Mouse (Mus musculus) limb, embryonic 12.5 days (tissue): Measurements from ENCODE around the gene Reep6. TPM values are rescaled to one million over a fixed set of nuclear protein-coding genes. Genes with fewer than 3 reads are reported as not detected.

Experiments
- ATAC-seq: fragments of 200-750 bp; cut with Nextera tagmentation; 2 replicates; pipeline ENCODE4 v1.8.0; 2017; ENCODE audit warnings: low read depth, moderate TSS enrichment; ENCODE audit not compliant: insufficient number of reproducible peaks, insufficient read depth, low FRiP score, low TSS enrichment
- H3K27ac ChIP-seq: fragments of 300-500 bp; sonication (generic); 2 replicates; pipeline ENCODE4 v1.5.1; 2016; ENCODE audit warnings: mild to moderate bottlenecking, moderate library complexity
- H3K27me3 ChIP-seq: fragments of 300-500 bp; sonication (generic); 2 replicates; pipeline ENCODE4 v1.6.1; 2016; ENCODE audit warnings: mild to moderate bottlenecking, moderate library complexity
- H3K36me3 ChIP-seq: fragments of 300-500 bp; sonication (generic); 2 replicates; pipeline ENCODE4 v1.6.1; 2016; ENCODE audit warnings: mild to moderate bottlenecking, moderate library complexity
- H3K4me1 ChIP-seq: fragments of 300-500 bp; sonication (generic); replicated peaks from 2 replicates; pipeline ENCODE4 v1.6.1; 2016
- H3K4me2 ChIP-seq: fragments of 300-500 bp; sonication (generic); 2 replicates; pipeline ENCODE4 v1.6.1; 2016; ENCODE audit warnings: mild to moderate bottlenecking, moderate library complexity
- H3K4me3 ChIP-seq: fragments of 300-500 bp; sonication (generic); replicated peaks from 2 replicates; pipeline ENCODE4 v1.5.1; 2016; ENCODE audit warnings: mild to moderate bottlenecking
- H3K9ac ChIP-seq: fragments of 300-500 bp; sonication (generic); replicated peaks from 2 replicates; pipeline ENCODE4 v1.6.1; 2016; ENCODE audit warnings: mild to moderate bottlenecking, moderate library complexity
- H3K9me3 ChIP-seq: fragments of 300-500 bp; sonication (generic); 2 replicates; pipeline ENCODE4 v1.6.1; 2016; ENCODE audit warnings: mild to moderate bottlenecking, moderate library complexity
- WGBS: fragments of 180-500 bp; shearing (Covaris S2); methylation state at CpG from one replicate; pipeline ENCODE4 v1.1.7; 2016; 5-methylcytosine and 5-hydroxymethylcytosine counted together
- polyA plus RNA-seq: library from polyadenylated mRNA; unstranded; fragments of >200 nt; fragmentation: Nextera tagmentation; extraction: Ambion mirVana; gene quantifications from 2 replicates; pipeline ENCODE4 v1.2.1, GENCODE M21; 2016

The Reep6 gene
- polyA plus RNA-seq, 1 experiment from 2014 or later, result 4.1 TPM

DNA sequence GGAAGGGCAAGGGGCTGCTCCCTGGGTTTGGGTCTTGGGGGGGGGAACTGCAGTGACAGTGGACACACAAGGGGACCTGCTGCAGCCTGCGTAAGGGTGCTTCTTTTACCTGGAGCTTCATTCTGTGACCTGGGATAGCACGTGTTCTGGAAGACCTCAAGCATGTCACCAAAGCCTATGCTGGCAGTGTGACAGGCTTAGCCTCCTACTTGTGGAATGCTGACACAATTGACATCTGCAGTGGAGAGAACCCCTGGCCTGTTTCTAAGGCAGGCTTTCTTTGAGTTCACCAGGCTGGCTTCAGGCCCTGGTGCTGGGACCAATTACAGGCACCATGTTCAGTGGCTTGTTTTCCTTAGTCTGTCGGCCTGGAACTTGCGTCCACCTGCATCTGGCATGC lies 35.4 kb upstream of the Reep6 start:
- peak overlapping the region; percentile 97; the same call in 1 of the 2 replicates for H3K4me3 ChIP-seq

DNA sequence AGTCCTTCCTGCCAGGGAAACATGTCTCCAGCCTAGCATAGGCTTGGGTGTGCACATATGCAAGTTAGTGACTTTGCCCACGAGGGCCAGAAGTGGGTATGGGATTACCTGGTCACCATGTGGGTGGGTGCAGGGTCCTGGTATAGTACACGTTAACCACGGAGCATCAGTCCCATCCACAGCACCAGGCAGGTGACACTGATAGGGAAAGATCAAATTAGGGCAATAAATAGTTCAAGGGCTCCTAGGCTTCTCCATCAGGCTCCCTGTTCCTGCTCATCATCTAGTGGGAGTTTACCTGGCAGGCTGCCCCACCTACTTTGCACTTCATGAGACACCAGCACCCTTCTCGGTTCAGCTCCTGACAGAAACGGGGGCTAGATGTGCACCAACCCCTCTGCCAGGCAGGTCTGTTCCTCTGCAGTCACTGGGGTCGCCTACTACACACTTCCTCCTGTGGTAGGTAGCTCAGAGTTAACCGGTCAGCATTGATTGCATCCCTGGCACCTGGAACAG lies 34.9 kb upstream of the Reep6 start:
- Histone ChIP-seq H3K27ac (peak overlapping the region; percentile 35), H3K27me3 (peaks cover 32% of the 10 kb centered on the region), H3K9me3 (no peaks in the 10 kb centered on the region), H3K4me2 (no peak overlapping the region), H3K36me3 (peaks cover 19% of the 10 kb centered on the region), H3K9ac (no peak overlapping the region), H3K4me3 (no peak overlapping the region), H3K4me1 (peaks cover 40% of the 10 kb centered on the region)
- 43% methylated on average over 7 of the region's 7 CpGs for WGBS
- ATAC-seq, result no peak

More for the DNA sequence above, 35.4 kb upstream of the Reep6 start:
- peak overlapping the region; percentile 19; the same call in 1 of the 2 replicates for H3K9ac ChIP-seq
- H3K4me1 ChIP-seq, result peaks cover 34% of the 10 kb centered on the region
- ATAC-seq, result no peak
- peaks cover 19% of the 10 kb centered on the region for H3K36me3 ChIP-seq
- peak overlapping the region; percentile 35 for H3K27ac ChIP-seq
- 73% methylated on average over 4 of the region's 4 CpGs for WGBS
- H3K9me3 ChIP-seq, result no peaks in the 10 kb centered on the region
- no peak overlapping the region for H3K4me2 ChIP-seq
- peaks cover 27% of the 10 kb centered on the region for H3K27me3 ChIP-seq

DNA sequence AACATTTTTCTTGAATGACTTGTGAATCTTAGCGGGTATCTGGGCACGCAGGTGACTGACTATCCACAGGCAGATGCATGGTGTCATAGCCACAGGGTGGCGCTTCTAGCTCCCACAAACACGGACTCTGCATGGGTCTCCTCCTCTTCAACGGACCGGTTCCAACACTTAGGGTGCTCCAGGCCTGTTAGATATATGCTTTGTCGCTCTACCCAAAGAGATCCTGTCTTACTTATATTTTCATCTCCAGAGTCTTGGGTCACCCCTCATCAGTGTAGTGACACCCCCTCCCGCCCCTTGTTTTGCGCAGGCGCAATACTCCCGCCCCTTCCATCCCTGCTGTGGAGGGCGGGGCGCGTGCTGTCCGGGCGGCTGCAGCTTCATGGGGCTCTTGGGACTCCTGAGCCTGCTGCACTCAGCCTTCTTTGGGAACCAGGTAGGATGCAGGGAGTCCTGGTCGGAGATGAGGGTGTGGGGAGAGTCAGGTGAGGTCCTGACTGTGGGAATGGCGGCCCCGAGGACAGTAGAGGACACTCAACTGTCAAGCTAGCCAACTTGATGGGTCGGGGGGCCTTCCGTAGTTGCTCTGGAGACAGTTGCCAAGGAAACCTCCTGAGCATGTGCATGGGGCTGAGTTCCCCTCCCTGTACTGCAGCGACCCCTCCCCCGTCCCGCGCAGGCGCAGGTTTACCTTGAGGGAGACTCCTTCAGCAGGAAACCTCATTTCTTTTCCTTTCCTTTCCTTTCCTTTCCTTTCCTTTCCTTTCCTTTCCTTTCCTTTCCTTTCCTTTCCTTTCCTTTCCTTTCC lies 33.9 kb upstream of the Reep6 start, which contains the start of gene Apc2:
Gene Apc2 (plus strand): TSS at position 360 of the 808 bp plus-strand sequence.
- H3K4me2 ChIP-seq, result peak within 1 kb of the TSS; percentile 74
- H3K27ac ChIP-seq, result peak within 1 kb of the TSS; percentile 65
- WGBS, result under 1% methylated on average over 26 of the region's 26 CpGs
- no peaks in the 10 kb centered on the region for H3K9me3 ChIP-seq
- peak within 1 kb of the TSS; percentile 41 for H3K4me3 ChIP-seq
- peak; percentile 34; the same call in 1 of the 2 replicates for ATAC-seq
- peaks cover 19% of the 10 kb centered on the region for H3K36me3 ChIP-seq
- H3K9ac ChIP-seq, result peak within 1 kb of the TSS; percentile 57
- H3K4me1 ChIP-seq, result peaks cover 40% of the 10 kb centered on the region
- peaks cover 42% of the 10 kb centered on the region for H3K27me3 ChIP-seq

DNA sequence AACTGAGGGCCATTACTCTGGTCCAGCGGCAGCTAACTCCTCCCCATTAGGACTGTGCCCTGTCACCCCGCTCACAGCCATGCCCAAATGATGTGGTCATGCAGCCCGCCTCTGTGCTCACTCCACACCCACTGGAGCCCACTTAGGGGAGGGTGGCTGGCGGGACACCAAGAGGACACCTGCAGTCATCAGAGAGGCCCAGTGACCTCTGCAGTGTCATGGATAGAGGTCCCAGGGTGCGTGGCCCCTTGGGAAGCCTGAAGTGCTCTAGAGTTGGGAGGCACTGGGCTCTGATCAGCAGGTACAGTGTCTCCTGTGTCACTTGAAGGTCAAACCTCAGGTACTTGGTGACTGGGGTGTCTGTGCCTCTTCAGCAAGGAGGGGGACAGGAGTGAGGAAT lies 32.9 kb upstream of the Reep6 start:
- Histone ChIP-seq H3K4me1 (peaks cover 39% of the 10 kb centered on the region), H3K36me3 (peaks cover 19% of the 10 kb centered on the region), H3K27ac (no peak overlapping the region), H3K4me2 (peak overlapping the region; percentile 74), H3K9ac (no peak overlapping the region; the same call in 1 of the 2 replicates), H3K27me3 (peaks cover 52% of the 10 kb centered on the region), H3K9me3 (no peaks in the 10 kb centered on the region), H3K4me3 (no peak overlapping the region)
- WGBS, result 73% methylated on average over 5 of the region's 5 CpGs
- no peak for ATAC-seq

DNA sequence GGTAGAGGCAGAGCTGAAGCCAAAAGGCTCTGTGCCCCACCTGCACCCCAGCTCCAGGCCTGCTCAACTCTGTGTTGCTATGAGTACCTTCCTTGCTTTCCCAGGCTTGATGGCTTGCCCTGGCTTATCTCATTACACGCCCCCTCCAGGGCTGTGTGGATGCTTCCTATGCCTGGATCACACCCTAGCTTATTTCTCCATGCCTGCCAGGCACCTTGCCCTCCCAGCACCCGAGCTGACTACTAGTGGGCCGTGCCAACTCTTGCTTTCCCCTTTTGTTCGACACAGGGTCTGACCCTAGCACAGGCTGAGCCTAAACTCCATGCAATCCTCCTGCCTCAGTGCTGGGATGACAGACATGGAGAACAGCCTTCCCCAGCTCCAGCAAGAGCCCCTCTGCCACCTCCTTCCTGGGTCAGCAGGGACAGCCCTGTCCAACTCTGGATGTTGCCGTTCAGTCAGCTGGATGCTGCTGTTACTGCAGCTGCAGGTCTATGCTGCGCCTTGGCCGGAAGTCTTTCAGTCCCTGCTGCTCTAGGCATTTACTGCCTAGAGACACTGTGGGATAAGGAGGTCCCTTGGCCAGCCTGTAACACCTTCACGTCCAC lies 32.1 kb upstream of the Reep6 start:
- Histone ChIP-seq H3K4me1 (peaks cover 39% of the 10 kb centered on the region), H3K27ac (no peak overlapping the region), H3K27me3 (peaks cover 60% of the 10 kb centered on the region), H3K9ac (no peak overlapping the region), H3K4me3 (no peak overlapping the region), H3K4me2 (no peak overlapping the region), H3K36me3 (peaks cover 19% of the 10 kb centered on the region), H3K9me3 (no peaks in the 10 kb centered on the region)
- WGBS, result 71% methylated on average over 8 of the region's 8 CpGs
- ATAC-seq, result no peak

DNA sequence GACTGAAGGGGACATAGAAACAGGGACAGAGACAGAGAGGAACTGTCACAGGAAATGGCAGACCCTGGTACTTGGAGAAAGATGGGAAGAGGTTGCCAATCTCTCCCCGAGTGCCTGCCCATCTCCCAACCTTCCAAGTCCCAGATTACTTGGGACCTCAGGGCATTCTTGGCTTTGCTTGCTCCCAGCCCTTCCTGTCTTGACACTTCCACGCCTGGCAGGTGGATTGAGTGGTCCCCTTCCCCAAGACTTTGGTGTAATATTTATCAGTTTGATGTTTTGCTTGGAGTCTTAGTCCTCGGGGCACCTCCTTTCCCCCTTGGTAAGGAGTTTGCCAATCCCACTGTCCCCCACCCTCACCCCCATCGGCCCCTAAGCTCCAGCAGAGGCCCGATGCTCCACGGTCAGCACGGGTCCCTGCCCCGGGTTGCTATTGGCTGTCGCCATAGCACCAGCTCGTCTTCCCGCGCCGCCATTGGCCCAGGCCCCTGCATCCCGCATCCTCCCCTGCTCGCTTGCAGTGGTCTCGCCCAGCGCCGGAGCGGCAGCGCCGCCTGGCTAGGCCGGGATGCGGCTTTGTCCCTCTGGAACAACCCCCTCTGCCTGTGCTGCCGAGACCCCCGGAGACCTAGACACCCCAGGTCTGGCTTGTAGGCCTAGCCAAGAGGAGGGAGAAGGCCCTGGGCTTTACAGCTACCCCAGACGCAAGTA lies 31.0 kb upstream of the Reep6 start:
- Histone ChIP-seq H3K27me3 (peaks cover 70% of the 10 kb centered on the region), H3K36me3 (peaks cover 14% of the 10 kb centered on the region), H3K4me1 (peaks cover 32% of the 10 kb centered on the region), H3K27ac (no peak overlapping the region), H3K9me3 (no peaks in the 10 kb centered on the region), H3K4me3 (peak overlapping the region; percentile 42), H3K4me2 (peak overlapping the region; percentile 56), H3K9ac (peak overlapping the region; percentile 61)
- 4% methylated on average over 26 of the region's 26 CpGs for WGBS
- ATAC-seq, result peak; percentile 79

DNA sequence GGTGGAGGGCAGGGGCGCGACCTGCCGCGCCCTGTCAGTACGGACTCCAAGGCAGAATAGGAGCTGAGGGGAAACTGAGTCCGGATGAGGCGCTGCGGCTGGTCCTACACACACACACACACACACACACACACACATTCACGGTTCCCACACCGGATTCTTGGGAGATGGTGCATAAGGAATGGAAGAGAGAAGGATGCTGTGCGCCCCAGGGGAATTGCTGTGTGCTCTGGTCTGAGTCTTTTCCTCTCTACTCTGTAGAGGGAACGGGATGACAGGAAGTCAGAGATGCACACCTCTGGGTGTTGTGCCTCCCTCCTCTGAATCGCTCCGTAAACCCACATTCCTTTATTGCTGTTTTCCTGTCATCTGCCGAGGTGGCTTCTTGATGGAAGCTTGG lies 30.5 kb upstream of the Reep6 start:
- Histone ChIP-seq H3K36me3 (peaks cover 8% of the 10 kb centered on the region), H3K4me2 (peak overlapping the region; percentile 56), H3K4me3 (peak overlapping the region; percentile 42), H3K27me3 (peaks cover 75% of the 10 kb centered on the region), H3K9ac (peak overlapping the region; percentile 61), H3K9me3 (no peaks in the 10 kb centered on the region), H3K4me1 (peaks cover 31% of the 10 kb centered on the region), H3K27ac (no peak overlapping the region)
- WGBS, result 9% methylated on average over 15 of the region's 15 CpGs
- no peak for ATAC-seq

DNA sequence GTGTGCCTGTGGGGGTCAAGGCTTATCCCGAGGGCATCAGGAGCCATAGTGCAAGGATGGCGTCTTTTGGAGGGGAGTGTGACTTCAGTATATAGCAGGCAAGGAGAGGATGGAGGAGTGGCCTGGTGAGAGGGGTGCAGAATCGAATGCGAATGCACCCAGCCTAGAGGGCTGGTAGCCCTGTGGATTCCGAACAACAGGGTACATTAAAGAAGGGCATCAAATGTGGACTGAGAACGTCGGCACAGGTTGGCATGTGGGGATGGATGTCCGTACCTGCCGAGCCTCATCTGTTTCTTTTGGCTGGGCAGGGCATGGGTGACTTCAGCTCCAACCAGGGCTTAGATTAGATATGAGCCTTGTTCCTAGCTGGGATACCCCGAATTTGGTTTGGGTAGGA lies 29.9 kb upstream of the Reep6 start:
- Histone ChIP-seq H3K4me3 (peak overlapping the region; percentile 42), H3K9me3 (no peaks in the 10 kb centered on the region), H3K9ac (peak overlapping the region; percentile 61; the same call in 1 of the 2 replicates), H3K4me2 (peak overlapping the region; percentile 56), H3K36me3 (peaks cover 3% of the 10 kb centered on the region), H3K27ac (no peak overlapping the region), H3K4me1 (peaks cover 31% of the 10 kb centered on the region), H3K27me3 (peaks cover 81% of the 10 kb centered on the region)
- 43% methylated on average over 10 of the region's 10 CpGs for WGBS
- ATAC-seq, result no peak

DNA sequence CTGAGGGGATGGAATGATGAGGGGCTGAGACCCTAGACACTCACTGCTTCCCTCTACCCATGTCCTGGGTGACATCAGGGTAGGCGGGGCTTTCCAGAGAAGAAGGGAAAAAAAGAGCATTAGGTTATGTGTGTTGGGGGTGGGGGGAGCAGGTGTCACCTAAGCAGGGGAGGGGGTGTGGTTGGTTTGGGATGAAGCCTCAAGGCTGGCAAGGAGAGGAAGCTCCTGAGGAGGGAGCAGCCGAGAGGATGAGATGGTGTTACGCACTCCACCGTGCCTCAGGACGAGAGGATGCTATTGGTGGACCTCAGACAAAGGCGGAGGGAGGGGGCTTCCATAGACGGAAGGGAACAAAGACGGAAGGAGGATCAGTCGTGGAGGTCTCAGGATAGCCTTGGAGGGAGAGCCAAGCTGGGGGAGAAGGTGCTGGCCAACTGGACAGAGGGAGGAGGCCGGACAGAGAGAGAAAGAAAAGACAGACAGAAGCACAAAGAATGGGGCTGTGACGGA lies 29.0 kb upstream of the Reep6 start:
- Histone ChIP-seq H3K9ac (no peak overlapping the region; the same call in 1 of the 2 replicates), H3K27ac (no peak overlapping the region), H3K4me2 (peak overlapping the region; percentile 3; the same call in 1 of the 2 replicates), H3K9me3 (no peaks in the 10 kb centered on the region), H3K36me3 (no peaks in the 10 kb centered on the region), H3K4me3 (no peak overlapping the region), H3K4me1 (peaks cover 28% of the 10 kb centered on the region), H3K27me3 (peaks cover 90% of the 10 kb centered on the region)
- ATAC-seq, result no peak
- 25% methylated on average over 11 of the region's 11 CpGs for WGBS

DNA sequence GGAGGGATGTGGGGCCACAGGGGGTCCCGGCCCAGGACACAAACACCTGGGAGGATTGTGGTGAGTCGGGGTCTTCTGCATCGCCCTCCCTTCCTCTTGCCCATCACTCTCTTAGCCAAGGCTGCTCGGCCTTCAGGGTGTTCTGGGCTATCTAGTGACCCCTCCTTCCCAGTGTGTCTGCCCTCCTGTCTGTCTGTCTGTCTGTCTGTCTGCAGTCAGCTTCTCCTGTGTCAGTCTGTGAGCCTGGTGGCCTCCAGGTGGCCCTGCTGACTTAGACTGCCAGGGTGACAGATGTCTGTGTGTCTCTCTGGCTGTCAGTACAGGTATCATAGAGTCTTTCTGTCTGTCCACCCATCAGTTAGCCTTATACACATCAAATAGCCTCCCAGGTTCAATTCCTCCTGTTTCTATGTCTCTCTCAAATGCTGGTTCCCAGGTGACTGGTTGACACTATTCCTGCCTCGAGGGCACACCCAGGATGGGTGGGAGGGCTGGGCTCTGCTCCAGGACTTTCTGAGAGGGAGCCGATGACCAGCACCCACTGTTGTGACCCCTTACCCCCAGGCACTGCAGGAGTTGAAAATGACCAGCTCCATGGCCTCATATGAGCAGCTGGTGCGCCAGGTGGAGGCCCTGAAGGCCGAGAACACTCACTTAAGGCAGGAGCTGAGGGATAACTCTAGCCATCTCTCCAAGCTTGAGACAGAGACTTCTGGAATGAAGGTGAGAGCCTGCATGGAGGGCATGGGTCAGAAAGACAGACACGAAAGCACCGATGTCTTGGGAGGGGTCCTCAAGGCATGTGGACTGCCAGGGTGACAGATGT lies 28.3 kb upstream of the Reep6 start:
- Histone ChIP-seq H3K4me3 (no peak overlapping the region), H3K27ac (no peak overlapping the region), H3K27me3 (peaks cover 97% of the 10 kb centered on the region), H3K4me1 (peaks cover 21% of the 10 kb centered on the region), H3K9ac (no peak overlapping the region; the same call in 1 of the 2 replicates), H3K36me3 (peaks cover 5% of the 10 kb centered on the region; the same call in 1 of the 2 replicates), H3K4me2 (peak overlapping the region; percentile 3; the same call in 1 of the 2 replicates), H3K9me3 (no peaks in the 10 kb centered on the region)
- no peak for ATAC-seq
- WGBS, result 80% methylated on average over 10 of the region's 10 CpGs
